Mouse (Mus musculus) heart, postnatal 25 days (tissue): Measurements from ENCODE around the gene Hoxc8. TPM values are rescaled to one million over a fixed set of nuclear protein-coding genes. Genes with fewer than 3 reads are reported as not detected.

Experiments
- DNase-seq: peaks from one replicate; pipeline ENCODE4 v3.0.0; 2022; ENCODE audit warnings: low spot score
- intact Hi-C: fragments of 180-260 bp; cut with DNase I; formaldehyde crosslinking; loops from one replicate; pipeline ENCODE4 v1.15.1; 2025
- microRNA-seq: library from miRNA; unstranded; fragments of <30 nt; microRNA quantifications from one replicate; pipeline ENCODE4 v1.2.0, GENCODE M21; 2022
- total RNA-seq, 2 experiments: library from RNA; stranded (reverse); gene quantifications; 2 replicates each; pipeline ENCODE4 v1.2.3; 2021

Hoxc8 gene
- total RNA-seq, 2 experiments from 2014 or later, result not detected

DNA sequence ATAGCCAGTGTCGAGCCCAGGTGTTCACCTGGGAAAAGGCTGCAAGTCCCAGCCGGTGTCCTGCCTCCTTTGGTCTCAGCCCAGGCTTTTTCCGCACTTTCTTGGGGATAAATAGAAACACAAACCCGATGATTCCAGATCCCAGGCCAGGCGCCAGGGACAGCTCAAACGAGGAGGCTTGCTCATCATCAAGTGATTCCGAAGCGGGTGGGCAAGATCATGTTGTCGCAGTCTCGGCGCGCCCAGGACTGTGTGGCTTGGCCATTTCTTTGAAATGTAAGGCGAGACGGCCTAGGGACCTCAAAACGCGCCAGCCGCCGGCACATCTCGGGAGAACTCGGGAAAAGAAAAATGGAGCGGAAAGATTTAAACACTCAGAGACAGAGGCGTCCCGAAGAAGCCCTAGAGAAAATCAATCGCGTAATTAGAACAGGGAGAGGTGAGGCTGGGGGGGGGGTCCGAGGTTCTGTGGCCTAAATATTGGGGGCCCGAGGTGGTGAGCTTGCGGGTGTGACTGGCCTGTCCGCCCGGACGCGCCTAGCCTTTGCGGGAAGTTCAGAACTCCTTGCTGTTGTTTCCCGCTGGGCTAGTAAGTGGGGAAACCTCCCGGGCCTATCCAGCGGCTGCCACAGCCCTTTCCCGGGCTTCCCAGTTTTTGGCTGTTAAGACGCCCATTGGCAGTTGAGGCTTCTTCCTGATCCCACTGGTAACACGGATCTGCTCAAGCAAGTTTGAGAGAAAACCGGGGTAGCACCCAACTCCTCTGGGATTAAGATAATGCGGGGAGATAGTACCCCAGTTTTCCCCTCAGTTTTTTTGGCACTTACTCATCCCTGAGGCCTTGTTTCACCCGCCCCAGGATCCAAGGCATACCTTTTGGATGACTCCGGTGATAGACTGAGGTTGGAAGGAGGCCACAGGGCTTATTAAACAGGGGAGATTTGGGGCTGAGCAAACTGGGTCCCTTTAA lies 37.1 kb downstream of the Hoxc8 start:
- intact Hi-C loops, result no loop called here
- DNase-seq, result no peak

DNA sequence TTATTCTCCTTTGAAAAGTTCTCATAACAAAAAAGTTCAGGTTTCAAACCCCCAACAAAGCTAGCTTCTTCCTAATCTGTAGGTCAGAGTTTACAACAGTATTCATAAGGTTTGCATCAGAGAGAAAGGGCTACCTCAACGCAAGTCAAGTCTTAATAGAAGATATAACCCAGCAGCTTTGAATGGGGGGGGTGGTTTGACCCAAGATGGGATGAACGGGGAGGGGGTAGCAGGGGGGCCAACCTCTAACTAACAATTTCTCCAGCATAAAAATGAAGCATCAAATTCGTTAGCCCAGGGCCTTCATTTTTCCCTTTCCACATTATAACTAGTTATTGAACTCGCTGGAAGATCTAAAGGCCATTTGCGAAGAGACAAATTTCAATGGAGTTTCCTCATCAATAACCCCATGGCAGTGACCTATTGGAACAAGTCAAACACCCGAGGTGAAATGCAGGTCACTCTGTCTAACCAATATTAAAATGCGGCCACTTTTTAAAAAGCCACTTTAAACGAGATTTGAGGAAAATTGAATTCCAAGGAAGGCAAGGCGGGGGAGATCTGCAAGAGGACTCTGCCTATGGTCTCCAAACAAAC lies 38.6 kb downstream of the Hoxc8 start:
- intact Hi-C loops, result no loop called here
- no peak for DNase-seq

DNA sequence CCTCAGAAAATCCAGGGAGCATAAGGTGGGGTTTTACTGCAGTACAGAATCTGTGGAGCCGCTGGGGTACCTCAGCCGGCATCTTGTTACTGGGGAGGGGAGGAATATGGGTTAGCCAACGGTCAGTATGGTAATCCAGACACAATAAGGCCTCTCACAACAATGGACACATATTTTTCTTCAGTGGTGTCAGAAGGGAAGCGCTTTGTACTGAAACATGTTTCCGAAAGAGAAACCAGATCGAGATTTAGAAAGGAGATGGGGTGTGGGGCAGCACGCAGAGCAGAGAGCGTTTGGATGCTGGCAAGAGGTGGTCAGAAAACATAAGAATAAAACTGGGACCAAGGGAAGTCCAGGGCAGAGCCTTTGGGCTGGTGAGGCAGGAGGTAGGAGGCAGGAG lies 39.7 kb downstream of the Hoxc8 start:
- no peak for DNase-seq
- intact Hi-C loops, result no loop called here

DNA sequence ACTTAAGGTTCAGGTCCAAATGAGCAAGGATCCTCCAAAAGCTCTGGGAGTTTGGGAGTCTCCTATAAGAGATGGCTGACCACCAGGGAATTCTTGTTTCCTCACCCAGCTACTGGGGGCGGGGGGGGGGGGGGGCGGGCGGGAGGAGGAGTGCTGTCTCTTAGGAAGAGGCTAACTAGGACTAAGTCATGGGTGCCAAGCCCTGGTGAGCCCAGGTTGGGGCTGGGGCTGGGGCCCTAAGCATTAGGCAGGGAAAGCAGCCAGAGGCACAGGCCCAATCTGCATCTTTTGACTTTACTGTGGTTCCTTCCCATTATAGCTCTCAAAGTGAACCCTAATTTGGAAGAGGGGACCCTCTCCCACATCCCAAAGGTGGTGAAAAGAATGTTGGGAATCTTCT lies 41.8 kb downstream of the Hoxc8 start:
- intact Hi-C loops, result no loop called here

DNA sequence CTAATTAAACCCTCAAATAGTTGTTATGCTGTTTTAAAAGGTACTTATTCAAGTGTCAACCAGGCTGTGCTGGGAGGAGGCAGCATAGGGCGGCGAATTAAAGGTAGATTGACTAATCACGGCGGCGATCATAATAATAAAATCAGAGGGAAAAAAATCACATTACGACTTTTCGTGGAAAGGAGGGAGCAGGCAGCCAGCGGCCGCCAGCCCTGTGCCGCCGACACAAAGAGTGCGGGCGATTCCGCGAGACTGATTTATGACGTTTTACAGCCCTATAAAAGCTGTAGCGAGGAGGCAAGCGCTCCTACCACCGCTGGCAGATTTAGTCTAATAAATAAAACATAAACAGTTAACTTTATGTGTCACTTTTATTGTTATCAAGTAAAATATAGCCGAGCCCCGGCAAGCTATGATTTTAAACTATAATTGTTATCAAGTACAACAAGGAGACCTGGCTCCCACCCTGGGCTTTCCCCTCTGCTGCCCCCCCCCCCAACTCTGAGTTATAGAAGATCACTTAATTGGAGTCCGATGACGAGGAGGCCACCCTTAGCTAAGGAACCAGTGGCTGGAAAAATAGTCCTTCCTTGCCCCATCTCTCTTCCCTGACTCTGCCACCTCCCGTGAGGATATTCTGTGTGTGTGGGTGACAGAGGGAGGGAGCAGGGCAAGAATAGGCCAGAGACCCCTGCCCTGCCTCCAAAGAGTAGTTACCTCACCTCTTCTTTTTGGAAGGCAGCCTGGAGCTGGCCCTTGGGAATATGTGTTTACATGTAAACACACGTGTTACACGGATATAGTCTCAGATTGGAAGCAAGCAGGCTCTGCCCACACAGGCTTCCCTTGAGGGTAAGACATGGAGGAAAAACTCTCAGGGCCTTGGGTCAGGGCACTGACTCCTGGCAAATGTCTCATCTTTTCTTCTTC lies 42.5 kb downstream of the Hoxc8 start:
- intact Hi-C loops, result no loop called here
- no peak for DNase-seq

More for the DNA sequence above, 41.8 kb downstream of the Hoxc8 start:
- DNase-seq, result no peak

DNA sequence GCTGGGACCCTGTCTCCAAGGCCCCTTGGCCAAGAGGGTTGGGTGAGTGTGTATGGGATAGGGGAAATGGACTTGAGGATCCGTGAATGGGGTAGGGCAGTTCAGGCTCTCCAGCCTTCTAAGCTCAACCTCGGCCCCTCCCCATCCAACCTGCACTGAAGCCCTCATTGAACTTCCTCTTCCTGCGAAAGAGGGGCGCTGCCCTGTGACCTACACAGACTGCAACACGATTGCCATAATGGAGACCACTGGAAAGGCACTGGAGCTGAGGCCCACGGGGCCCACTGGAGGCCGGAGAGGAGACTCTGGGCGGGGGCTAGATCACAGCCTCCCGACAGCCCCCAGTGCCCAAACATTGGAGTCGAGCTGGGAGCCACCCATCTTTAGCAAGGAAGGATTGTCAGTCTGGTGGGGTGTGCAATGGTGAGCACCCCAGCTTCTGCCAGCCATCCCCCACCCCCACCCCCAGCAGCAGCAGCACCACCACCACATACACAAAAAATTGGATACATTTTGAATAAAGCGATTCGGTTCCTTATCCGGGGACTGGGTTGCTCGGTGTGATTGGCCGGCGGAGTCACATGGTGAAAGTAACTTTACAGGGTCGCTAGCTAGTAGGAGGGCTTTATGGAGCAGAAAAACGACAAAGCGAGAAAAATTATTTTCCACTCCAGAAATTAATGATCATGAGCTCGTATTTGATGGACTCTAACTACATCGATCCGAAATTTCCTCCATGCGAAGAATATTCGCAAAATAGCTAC lies 43.8 kb downstream of the Hoxc8 start:
- intact Hi-C loops, result no loop called here
- no peak for DNase-seq

DNA sequence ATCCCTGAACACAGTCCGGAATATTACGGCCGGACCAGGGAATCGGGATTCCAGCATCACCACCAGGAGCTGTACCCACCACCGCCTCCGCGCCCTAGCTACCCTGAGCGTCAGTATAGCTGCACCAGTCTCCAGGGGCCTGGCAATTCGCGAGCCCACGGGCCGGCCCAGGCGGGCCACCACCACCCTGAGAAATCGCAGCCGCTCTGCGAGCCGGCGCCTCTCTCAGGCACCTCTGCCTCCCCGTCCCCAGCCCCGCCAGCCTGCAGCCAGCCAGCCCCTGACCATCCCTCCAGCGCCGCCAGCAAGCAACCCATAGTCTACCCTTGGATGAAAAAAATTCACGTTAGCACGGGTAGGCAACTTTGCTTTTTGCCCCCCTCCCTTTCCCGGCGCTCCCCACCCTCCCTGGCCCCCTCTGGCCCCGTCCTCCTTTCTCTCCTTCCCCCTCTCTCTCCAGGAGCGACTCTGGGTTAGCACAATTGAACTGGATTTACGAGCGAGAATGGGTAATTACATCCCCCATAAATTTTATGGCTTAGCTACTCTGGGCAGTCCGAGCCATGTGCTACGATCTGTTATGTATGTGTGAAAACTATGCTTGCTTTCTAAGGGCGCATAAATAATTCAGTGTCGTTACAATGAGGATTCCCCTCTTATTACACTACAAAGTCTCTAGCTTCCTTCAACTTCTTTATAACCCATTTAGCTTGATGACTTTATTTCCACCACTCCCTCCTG lies 44.6 kb downstream of the Hoxc8 start:
- DNase-seq, result no peak
- intact Hi-C loops, result no loop called here

DNA sequence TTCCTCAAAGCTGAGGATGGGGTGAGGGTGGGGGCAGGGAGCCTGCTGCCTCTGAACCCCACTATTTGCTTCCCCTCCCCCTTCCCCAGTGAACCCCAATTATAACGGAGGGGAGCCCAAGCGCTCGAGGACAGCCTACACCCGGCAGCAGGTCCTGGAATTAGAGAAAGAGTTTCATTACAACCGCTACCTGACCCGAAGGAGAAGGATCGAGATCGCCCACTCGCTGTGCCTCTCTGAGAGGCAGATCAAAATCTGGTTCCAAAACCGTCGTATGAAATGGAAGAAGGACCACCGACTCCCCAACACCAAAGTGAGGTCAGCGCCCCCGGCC lies 45.1 kb downstream of the Hoxc8 start:
- intact Hi-C loops, result no loop called here
- no peak for DNase-seq

DNA sequence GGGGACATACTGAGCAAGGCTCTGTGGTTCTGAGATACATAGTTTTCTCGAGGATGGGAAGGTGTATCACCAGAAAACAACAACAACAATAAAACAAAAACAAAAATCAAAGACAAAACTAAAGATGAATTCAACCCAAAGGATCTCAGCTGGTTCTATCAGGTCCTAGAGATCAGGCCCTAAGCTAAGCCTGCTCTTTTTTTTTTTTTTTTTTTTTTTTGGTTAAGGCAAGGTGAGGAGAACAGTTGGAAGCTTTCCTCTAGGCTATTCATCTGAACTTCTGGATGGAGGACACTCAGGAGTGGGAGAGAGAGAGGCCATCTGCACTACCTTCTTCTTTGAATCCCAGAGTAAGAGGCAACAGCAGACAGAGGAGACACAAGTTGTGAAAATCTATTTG lies 47.2 kb downstream of the Hoxc8 start:
- intact Hi-C loops, result no loop called here
- no peak for DNase-seq

DNA sequence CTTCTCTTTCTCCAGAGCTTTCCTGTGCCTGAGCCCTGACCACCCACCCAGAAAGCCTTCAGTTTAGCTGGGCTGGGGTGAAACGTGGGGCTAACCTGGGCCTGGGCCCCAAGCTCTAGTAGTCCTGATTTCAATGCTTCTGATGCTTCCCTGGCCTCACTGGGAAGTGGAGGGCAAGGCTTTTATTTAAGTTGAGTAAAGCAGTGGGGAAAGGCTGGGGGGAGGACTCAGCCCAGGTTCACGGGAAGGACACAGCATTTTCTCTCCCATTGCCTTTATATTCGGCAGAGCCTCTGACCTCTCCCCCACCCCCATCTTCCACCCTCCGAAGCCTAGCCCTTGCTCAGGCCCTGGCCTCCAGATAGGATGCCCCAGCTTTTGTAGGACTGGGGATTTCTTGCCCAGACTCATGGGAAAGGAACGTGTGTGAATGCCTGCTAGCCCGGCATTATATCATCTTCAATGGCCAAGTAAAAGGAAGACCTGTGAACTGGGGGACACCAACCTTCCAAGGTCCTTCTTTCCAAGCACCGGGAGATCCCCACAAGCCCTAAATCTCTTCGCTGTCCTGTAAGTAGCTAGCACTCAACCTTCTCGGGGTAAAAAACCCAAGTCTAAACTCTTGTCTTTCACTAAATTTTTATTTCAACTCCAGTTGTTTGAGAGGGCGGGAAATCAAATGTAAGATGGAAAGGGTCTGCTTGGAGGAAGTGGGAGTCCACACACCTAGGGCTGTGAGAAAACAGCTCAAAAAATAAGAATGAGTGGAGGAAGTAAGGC lies 48.5 kb downstream of the Hoxc8 start:
- intact Hi-C loops, result no loop called here
- DNase-seq, result no peak

DNA sequence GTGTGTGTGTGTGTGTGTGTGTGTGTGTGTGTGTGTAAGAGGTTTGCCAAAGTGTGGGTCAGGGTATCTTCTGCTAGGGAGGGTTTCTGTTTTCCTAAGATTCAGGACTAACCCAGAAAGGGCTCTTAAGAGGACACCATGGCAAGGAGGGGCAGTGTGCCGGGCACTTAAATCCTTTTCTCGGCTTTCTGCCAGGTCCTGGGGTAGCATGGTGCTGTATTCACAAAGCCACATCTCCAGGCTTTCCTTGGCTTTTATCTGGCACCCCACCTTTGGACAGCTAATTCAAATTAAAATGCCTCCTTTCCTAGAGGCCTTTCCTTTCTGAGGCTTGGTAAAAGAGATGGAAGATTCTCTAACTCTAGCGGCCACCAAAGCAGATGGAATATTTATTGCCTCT lies 49.2 kb downstream of the Hoxc8 start:
- intact Hi-C loops, result no loop called here
- no peak for DNase-seq

DNA sequence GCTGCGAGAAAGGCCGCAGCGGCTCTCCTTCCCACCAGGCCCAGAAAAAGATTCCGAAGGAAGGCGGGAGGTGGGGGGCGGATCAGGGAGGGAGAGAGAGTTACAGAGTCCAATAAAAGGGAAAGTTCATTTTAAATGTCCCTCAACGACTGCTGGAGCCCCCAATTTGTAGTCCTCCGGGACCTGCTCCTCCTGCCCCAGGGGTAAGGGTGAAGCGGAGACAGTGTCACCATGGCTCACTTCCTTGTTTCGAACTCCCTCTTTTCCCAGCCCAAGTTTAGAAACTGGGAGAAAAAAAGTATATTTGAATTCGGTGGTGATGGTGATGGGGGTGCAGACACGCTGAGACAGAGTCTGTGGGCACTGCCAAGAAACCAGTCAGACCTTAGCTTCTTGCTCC lies 50.2 kb downstream of the Hoxc8 start:
- intact Hi-C loops, result no loop called here
- DNase-seq, result no peak

DNA sequence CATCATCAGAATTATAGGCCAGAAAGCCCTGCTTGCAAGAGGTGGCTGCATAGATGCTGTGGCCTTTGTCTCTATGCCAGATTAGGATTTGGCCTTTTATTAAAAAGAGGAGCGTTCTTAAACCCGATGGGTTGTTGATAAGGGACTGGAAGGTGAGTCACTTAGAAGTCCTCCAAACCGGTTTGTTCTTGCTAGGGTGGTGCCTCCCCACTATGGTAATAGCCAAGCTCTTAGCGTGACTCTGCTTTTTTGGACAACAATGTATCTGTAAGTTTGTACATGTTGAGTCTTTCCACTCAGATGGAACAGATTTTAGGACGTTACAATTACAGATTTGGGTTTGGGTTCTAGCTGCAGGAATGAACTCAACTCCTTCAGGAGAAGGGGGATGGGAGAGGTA lies 51.2 kb downstream of the Hoxc8 start:
- DNase-seq, result no peak
- intact Hi-C loops, result no loop called here

DNA sequence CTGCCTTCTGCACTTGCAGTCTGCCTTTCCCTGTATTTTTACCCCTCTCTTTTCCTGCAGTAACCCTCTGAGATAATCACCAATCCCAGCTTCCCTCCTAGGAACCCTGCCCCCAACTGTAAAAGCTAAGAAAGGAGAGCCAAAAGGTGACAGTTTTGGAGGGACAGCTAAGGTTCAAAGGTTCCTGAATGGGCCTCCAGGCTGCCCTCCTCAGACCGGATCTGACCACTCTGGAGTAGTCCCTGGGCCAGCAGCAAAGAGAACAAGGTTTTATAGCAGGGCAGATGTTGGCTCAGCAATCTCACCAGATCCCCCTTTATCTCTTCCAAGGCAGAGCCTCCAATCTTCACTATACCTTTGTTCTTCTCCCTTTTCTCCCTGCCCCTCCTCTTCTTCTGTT lies 51.8 kb downstream of the Hoxc8 start:
- no peak for DNase-seq
- intact Hi-C loops, result no loop called here

Small RNA genes lying within 50 kb of the gene (microRNA-seq; reads per million reads assigned to microRNA genes)
- gene Mir196a-2, result not detected
- 5.6 reads per million, percentile 16 among the genes with 10 or more reads in this experiment for gene Mir615

Other genes with a start within 250 kb of the Hoxc8 start
- gene Hoxc13, start 69.5 kb upstream of the Hoxc8 start, total RNA-seq, result not detected
- gene Hoxc12, start 53.9 kb upstream of the Hoxc8 start, total RNA-seq, result not detected
- gene Hoxc11, start 36.2 kb upstream of the Hoxc8 start, total RNA-seq, result not detected
- not detected for gene Hoxc10, start 23.8 kb upstream of the Hoxc8 start, total RNA-seq
- gene Hoxc5, start 23.2 kb upstream of the Hoxc8 start, total RNA-seq, result not detected
- gene Hoxc9, start 14.2 kb upstream of the Hoxc8 start, total RNA-seq, result not detected
- not detected for gene Hoxc6, start 7.7 kb downstream of the Hoxc8 start, total RNA-seq
- not detected for gene Hoxc4, start 28.3 kb downstream of the Hoxc8 start, total RNA-seq
- gene Smug1, start 176.5 kb downstream of the Hoxc8 start, total RNA-seq, result 10 to 100 TPM; 12.2 to 14.1 TPM
- gene Cbx5, start 249.2 kb downstream of the Hoxc8 start, total RNA-seq, result 10 to 100 TPM; 55.9 to 63.9 TPM
- 100 to 1,000 TPM; 133 to 153 TPM for gene Hnrnpa1, start 249.8 kb downstream of the Hoxc8 start, total RNA-seq